In genomic region chr11:106816316-106816715, GRCm38 (mm10) we compare ENCODE assay signal across 29 mouse cellular contexts. TPM values are rescaled to one million over a fixed set of nuclear protein-coding genes. Genes with fewer than 3 reads are reported as not detected.
DNase-seq lines count a peak whose midpoint lies in the region; ATAC-seq and TF ChIP-seq lines count a peak whose summit lies in the region.
"Had no signal": no experiment of that assay in that cellular context is flagged by ENCODE, and none has a peak within 500 bp of the region (broad histone marks: within the 10 kb centered on the region; RNA-seq: fewer than 3 reads in every experiment).

No protein-coding gene starts in this region.

- no peaks in the 10 kb centered on the region for H3K9me3 ChIP-seq in heart, embryonic 13.5 days
- H3K9me3 ChIP-seq in lung, embryonic 14.5 days (ENCODE audit: low read depth, low read length), result no peaks in the 10 kb centered on the region
- no peaks in the 10 kb centered on the region for H3K9me3 ChIP-seq in lung, postnatal 0 days (ENCODE audit: low read length)
- H3K9me3 ChIP-seq: forebrain, embryonic 13.5 days; heart, embryonic 12.5 days; kidney, embryonic 15.5 days; liver, embryonic 15.5 days; lung, embryonic 15.5 days; neural tube, embryonic 12.5 days had no signal

- no peaks in the 10 kb centered on the region for H3K27me3 ChIP-seq in cerebellum, adult 2 months (ENCODE audit: control insufficient read depth, insufficient read depth, low read length)
- no peaks in the 10 kb centered on the region for H3K27me3 ChIP-seq in heart, embryonic 13.5 days (replicated peaks)
- no peaks in the 10 kb centered on the region for H3K27me3 ChIP-seq in lung, embryonic 14.5 days (ENCODE audit: insufficient read depth, low read length)
- H3K27me3 ChIP-seq in lung, postnatal 0 days (replicated peaks; ENCODE audit: insufficient read depth, low read length), result no peaks in the 10 kb centered on the region
- H3K27me3 ChIP-seq: CH12.LX; forebrain, embryonic 13.5 days; heart, embryonic 12.5 days; kidney, embryonic 15.5 days; liver, embryonic 15.5 days; lung, embryonic 15.5 days; neural tube, embryonic 12.5 days had no signal

- peaks cover 91% of the 10 kb centered on the region for H3K36me3 ChIP-seq in heart, embryonic 13.5 days
- H3K36me3 ChIP-seq in lung, embryonic 14.5 days (ENCODE audit: insufficient read depth), result peaks cover 97% of the 10 kb centered on the region
- peaks cover 13% of the 10 kb centered on the region; the same call in 1 of the 2 replicates for H3K36me3 ChIP-seq in lung, postnatal 0 days (ENCODE audit: insufficient read depth, low read length)

- H3K4me2 ChIP-seq in heart, embryonic 13.5 days, result no peak overlapping the region
- H3K4me2 ChIP-seq in lung, embryonic 14.5 days, result no peak overlapping the region
- no peak overlapping the region for H3K4me2 ChIP-seq in lung, postnatal 0 days (replicated peaks; ENCODE audit: low read depth, low read length)
- H3K4me2 ChIP-seq: forebrain, embryonic 13.5 days; heart, embryonic 12.5 days; kidney, embryonic 15.5 days; liver, embryonic 15.5 days; lung, embryonic 15.5 days; midbrain, embryonic 11.5 days; neural tube, embryonic 12.5 days had no signal

- no peak overlapping the region for H3K4me3 ChIP-seq in cerebellum, adult 2 months (replicated peaks; ENCODE audit: insufficient read depth, low read depth, low read length)
- no peak overlapping the region for H3K4me3 ChIP-seq in heart, embryonic 13.5 days
- no peak overlapping the region for H3K4me3 ChIP-seq in lung, embryonic 14.5 days (ENCODE audit: low read depth, low read length)
- no peak overlapping the region for H3K4me3 ChIP-seq in lung, postnatal 0 days (ENCODE audit: low read depth, low read length)
- H3K4me3 ChIP-seq: forebrain, embryonic 13.5 days; heart, embryonic 12.5 days; kidney, embryonic 15.5 days; liver, embryonic 15.5 days; lung, embryonic 15.5 days; neural tube, embryonic 12.5 days had no signal

- peaks cover 73% of the 10 kb centered on the region for H3K4me1 ChIP-seq in cerebellum, adult 2 months (ENCODE audit: control insufficient read depth, insufficient read depth, low read length)
- H3K4me1 ChIP-seq in heart, embryonic 13.5 days, result peaks cover 53% of the 10 kb centered on the region
- H3K4me1 ChIP-seq in lung, embryonic 14.5 days (ENCODE audit: insufficient read depth), result peaks cover 1% of the 10 kb centered on the region; the same call in 1 of the 2 replicates
- no peaks in the 10 kb centered on the region for H3K4me1 ChIP-seq in lung, postnatal 0 days (ENCODE audit: insufficient read depth, low read depth, low read length)
- H3K4me1 ChIP-seq: neural tube, embryonic 12.5 days had no signal

- DNase-seq in cerebellum, adult 2 months, result no peak
- no peak for DNase-seq in cerebellum, adult 9-10 months
- DNase-seq in heart, adult 8-10 months (ENCODE audit: low spot score), result no peak
- peak; percentile 17 to 40 for DNase-seq in kidney, postnatal 4 days
- no peak for DNase-seq in kidney, adult 8-10 months
- peak; percentile 41 for DNase-seq in lung, embryonic 14.5 days
- DNase-seq in lung, postnatal 0 days (ENCODE audit: low spot score), result no peak
- DNase-seq: adrenal gland, adult 2 months; adrenal gland, postnatal 36 days; cerebellum, adult 8-10 months; gastrocnemius, postnatal 36 days; heart, adult 18-20 months; heart, postnatal 10 days; right cerebral cortex, adult 18-20 months; spleen, adult 18-20 months; thymus, postnatal 14 days had no signal

- H3K27ac ChIP-seq in cerebellum, adult 2 months (ENCODE audit: insufficient read depth, low read length), result peak overlapping the region; percentile 91
- H3K27ac ChIP-seq in heart, embryonic 13.5 days (replicated peaks), result no peak overlapping the region
- H3K27ac ChIP-seq in lung, embryonic 14.5 days (ENCODE audit: low read depth), result peak overlapping the region; percentile 15; the same call in 1 of the 2 replicates
- H3K27ac ChIP-seq in lung, postnatal 0 days (ENCODE audit: low read length), result no peak overlapping the region
- H3K27ac ChIP-seq: forebrain, embryonic 13.5 days; kidney, embryonic 15.5 days; liver, embryonic 15.5 days; lung, embryonic 15.5 days; macrophage; neural tube, embryonic 12.5 days had no signal

- 33% methylated on average over 7 of the region's 7 CpGs for WGBS in cerebellum, adult 2 months
- 69% methylated on average over 7 of the region's 7 CpGs for WGBS in heart, embryonic 13.5 days
- 55% methylated on average over 7 of the region's 7 CpGs for WGBS in lung, embryonic 14.5 days
- 75% methylated on average over 7 of the region's 7 CpGs for WGBS in lung, postnatal 0 days

- 0 out of 2 replicates have a peak overlapping the region, but pooled peaks have one; percentile 33 for H3K9ac ChIP-seq in heart, embryonic 13.5 days
- H3K9ac ChIP-seq in lung, embryonic 14.5 days, result no peak overlapping the region
- no peak overlapping the region for H3K9ac ChIP-seq in lung, postnatal 0 days (replicated peaks; ENCODE audit: low read depth)
- H3K9ac ChIP-seq: forebrain, embryonic 13.5 days; heart, embryonic 12.5 days; kidney, embryonic 15.5 days; liver, embryonic 15.5 days; lung, embryonic 15.5 days; neural tube, embryonic 12.5 days had no signal

- no peak for TF ChIP-seq POLR2A in cerebellum, adult 2 months (IDR thresholded peaks at IDR 0.05; ENCODE audit: borderline replicate concordance, insufficient read depth, low read length)

- no peak for TF ChIP-seq CTCF in cerebellum, adult 2 months (IDR thresholded peaks at IDR 0.05; ENCODE audit: borderline replicate concordance, insufficient read depth, low read depth, low read length)
- no peak for TF ChIP-seq CTCF in lung, embryonic 14.5 days (IDR thresholded peaks at IDR 0.05; ENCODE audit: low read depth)
- no peak for TF ChIP-seq CTCF in lung, postnatal 0 days (IDR thresholded peaks at IDR 0.05)

- no peak for ATAC-seq in heart, embryonic 13.5 days (ENCODE audit: extremely low read depth, insufficient number of reproducible peaks, low FRiP score, low TSS enrichment)
- peak; percentile 71 for ATAC-seq in lung, embryonic 14.5 days (ENCODE audit: insufficient read depth)
- ATAC-seq in lung, postnatal 0 days, result no peak
- ATAC-seq: activated CD4-positive, CD25-positive, alpha-beta regulatory T cell, adult 4 months; forebrain, embryonic 13.5 days; intestine, embryonic 16.5 days; midbrain, embryonic 16.5 days had no signal

- TF ChIP-seq EP300 in lung, postnatal 0 days (IDR thresholded peaks at IDR 0.05), result no peak

RNA-seq across cellular contexts. Expression of gene Cep95, which starts 27.3 kb away (rescaled TPM):
- polyA plus RNA-seq in cerebellum, adult 2 months (2012; rRNA removed), result 31.8 and 37.1 TPM in 2 replicates
- 11.5 and 13.7 TPM in 2 replicates for polyA plus RNA-seq in heart, embryonic 13.5 days (2015; fragmentation: Nextera tagmentation; extraction: Ambion mirVana)
- total RNA-seq in heart, adult 8-10 months (2022), result 1 to 10 TPM; 3.3 to 6.1 (median 5.3) TPM
- 17.1 and 18.8 TPM in 2 replicates for polyA plus RNA-seq in lung, embryonic 14.5 days (2014; fragmentation: Nextera tagmentation; extraction: Ambion mirVana)
- 9.5 and 12.1 TPM in 2 replicates for polyA plus RNA-seq in lung, postnatal 0 days (2015; fragmentation: Nextera tagmentation; extraction: Ambion mirVana)

RNA-seq across cellular contexts. Expression of gene Ddx5, which starts 27.3 kb away (rescaled TPM):
- polyA plus RNA-seq in cerebellum, adult 2 months (2012; rRNA removed), result 676 and 721 TPM in 2 replicates
- 192 and 199 TPM in 2 replicates for polyA plus RNA-seq in heart, embryonic 13.5 days (2015; fragmentation: Nextera tagmentation; extraction: Ambion mirVana)
- total RNA-seq in heart, adult 8-10 months (2022), result 100 to 1,000 TPM; 247 to 395 (median 323) TPM
- polyA plus RNA-seq in lung, embryonic 14.5 days (2014; fragmentation: Nextera tagmentation; extraction: Ambion mirVana), result 408 and 429 TPM in 2 replicates
- 296 and 352 TPM in 2 replicates for polyA plus RNA-seq in lung, postnatal 0 days (2015; fragmentation: Nextera tagmentation; extraction: Ambion mirVana)

RNA-seq across cellular contexts. Expression of gene Polg2, which starts 37.0 kb away (rescaled TPM):
- polyA plus RNA-seq in cerebellum, adult 2 months (2012; rRNA removed), result 11.7 and 12.7 TPM in 2 replicates
- polyA plus RNA-seq in heart, embryonic 13.5 days (2015; fragmentation: Nextera tagmentation; extraction: Ambion mirVana), result 6.1 and 6.5 TPM in 2 replicates
- 1 to 10 TPM; 4.2 to 4.9 (median 4.6) TPM for total RNA-seq in heart, adult 8-10 months (2022)
- polyA plus RNA-seq in lung, embryonic 14.5 days (2014; fragmentation: Nextera tagmentation; extraction: Ambion mirVana), result 8.6 and 9.9 TPM in 2 replicates
- polyA plus RNA-seq in lung, postnatal 0 days (2015; fragmentation: Nextera tagmentation; extraction: Ambion mirVana), result 9.0 and 9.1 TPM in 2 replicates

Comparison
In these comparisons a context has a peak if more than half of its experiments do, and no peak if none do; other contexts are left out.
1. DNase-seq: peak in kidney, postnatal 4 days (2 of 2) and lung, embryonic 14.5 days (single experiment); none in cerebellum, adult 2 months (0 of 2), cerebellum, adult 9-10 months (single experiment), heart, adult 8-10 months (single experiment), kidney, adult 8-10 months (0 of 2) and lung, postnatal 0 days (single experiment).
2. H3K27ac ChIP-seq: peak in cerebellum, adult 2 months (single experiment) and lung, embryonic 14.5 days (single experiment); none in heart, embryonic 13.5 days (single experiment) and lung, postnatal 0 days (single experiment).